Mouse (Mus musculus) bone marrow macrophage, adult 2 months (primary cell): ENCODE results near the gene Blm. TPM values are rescaled to one million over a fixed set of nuclear protein-coding genes. Genes with fewer than 3 reads are reported as not detected.

Experiments
- H3K27ac ChIP-seq: 2 replicates; pipeline ENCODE4 v1.5.1; 2012; ENCODE audit warnings: low read depth, low read length; ENCODE audit not compliant: insufficient read depth
- H3K4me1 ChIP-seq: 2 replicates; pipeline ENCODE4 v1.6.1; 2012; ENCODE audit warnings: low read length; ENCODE audit not compliant: control insufficient read depth, insufficient read depth
- H3K4me3 ChIP-seq: 2 replicates; pipeline ENCODE4 v1.5.1; 2012; ENCODE audit warnings: mild to moderate bottlenecking, low read length, moderate library complexity; ENCODE audit not compliant: insufficient read depth
- CTCF ChIP-seq: IDR thresholded peaks from 2 replicates; pipeline ENCODE4 v1.5.1; 2012; ENCODE audit warnings: low read depth, mild to moderate bottlenecking, low read length, moderate library complexity
- POLR2A ChIP-seq: IDR thresholded peaks from 2 replicates; pipeline ENCODE4 v1.6.1; 2012; ENCODE audit warnings: mild to moderate bottlenecking, low read depth, low read length, borderline replicate concordance
- polyA plus RNA-seq: library from polyadenylated mRNA; stranded (reverse); fragments of >200 nt; gene quantifications from 2 replicates; pipeline ENCODE4 v1.2.4, GENCODE M21; 2012; ENCODE audit not compliant: missing spikeins, insufficient read depth, insufficient read length

The Blm gene
- polyA plus RNA-seq, 1 experiment: 13.6 TPM

GRCm38 (mm10) chr7:80413512-80414302 is 121.2 kb downstream of the Blm start:
- Histone ChIP-seq H3K4me3 (no peak overlapping the region), H3K27ac (no peak overlapping the region), H3K4me1 (peaks cover 15% of the 10 kb centered on the region)
- no peak for TF ChIP-seq CTCF
- TF ChIP-seq POLR2A: no peak

GRCm38 (mm10) chr7:80412781-80413180 is 122.1 kb downstream of the Blm start:
- Histone ChIP-seq H3K4me1 (peaks cover 14% of the 10 kb centered on the region), H3K4me3 (no peak overlapping the region), H3K27ac (no peak overlapping the region)
- TF ChIP-seq POLR2A (no peak), CTCF (no peak)

- Histone ChIP-seq H3K4me1 (peaks cover 9% of the 10 kb centered on the region), H3K27ac (no peak overlapping the region), H3K4me3 (no peak overlapping the region)
- TF ChIP-seq CTCF: no peak
- no peak for TF ChIP-seq POLR2A
These were observed 122.6 kb downstream of the Blm start for GRCm38 (mm10) chr7:80412279-80412678.

- peaks cover 14% of the 10 kb centered on the region for H3K4me1 ChIP-seq
- TF ChIP-seq POLR2A: no peak
- TF ChIP-seq CTCF: no peak
- no peak overlapping the region for H3K4me3 ChIP-seq
- H3K27ac ChIP-seq: no peak overlapping the region
These were observed 124.5 kb downstream of the Blm start for GRCm38 (mm10) chr7:80410380-80410779.

- H3K4me1 ChIP-seq: peaks cover 25% of the 10 kb centered on the region
- H3K4me3 ChIP-seq: no peak overlapping the region
- H3K27ac ChIP-seq: no peak overlapping the region
- TF ChIP-seq CTCF: no peak
- no peak for TF ChIP-seq POLR2A
These were observed 127.2 kb downstream of the Blm start for GRCm38 (mm10) chr7:80407712-80408111.

- Histone ChIP-seq H3K4me3 (no peak overlapping the region), H3K27ac (no peak overlapping the region), H3K4me1 (peaks cover 25% of the 10 kb centered on the region)
- TF ChIP-seq CTCF (no peak), POLR2A (no peak)
These were observed 128.7 kb downstream of the Blm start for GRCm38 (mm10) chr7:80406186-80406585.

- TF ChIP-seq POLR2A (no peak), CTCF (no peak)
- peak within 1 kb of the TSS; percentile 45 for H3K4me3 ChIP-seq
- H3K27ac ChIP-seq: peak within 1 kb of the TSS; percentile 90
- H3K4me1 ChIP-seq: peaks cover 34% of the 10 kb centered on the region
These were observed 129.7 kb downstream of the Blm start, which contains the start of gene Furin for GRCm38 (mm10) chr7:80405188-80405695. Furin (minus strand) TSS chr7:80405436.

Other genes with a start within 250 kb of the Blm start
- gene Prc1, start 240.7 kb downstream of the Blm start, polyA plus RNA-seq: 66.9 and 68.7 TPM in 2 replicates
- 5.5 and 6.8 TPM in 2 replicates for gene Rccd1, start 210.7 kb downstream of the Blm start, polyA plus RNA-seq
- gene Unc45a, start 194.1 kb downstream of the Blm start, polyA plus RNA-seq: 13.3 and 17.6 TPM in 2 replicates
- gene Hddc3, start 192.0 kb downstream of the Blm start, polyA plus RNA-seq: 6.2 and 7.5 TPM in 2 replicates
- gene Man2a2, start 163.7 kb downstream of the Blm start, polyA plus RNA-seq: 75.2 and 75.7 TPM in 2 replicates
- 238 TPM in 2 replicates for gene Fes, start 147.2 kb downstream of the Blm start, polyA plus RNA-seq
- gene Furin, start 129.7 kb downstream of the Blm start, polyA plus RNA-seq: 70.6 and 73.7 TPM in 2 replicates
- 14.6 and 16.7 TPM in 2 replicates for gene Crtc3, start 153.8 kb upstream of the Blm start, polyA plus RNA-seq